Mouse (Mus musculus): ENCODE results near the gene Ppp6r2. TPM values are rescaled to one million over a fixed set of nuclear protein-coding genes. Genes with fewer than 3 reads are reported as not detected.
A peak's percentile ranks its signal among the peaks of the same experiment; 100 is the strongest.

Gene Ppp6r2
- total and polyA plus RNA-seq, 2 experiments from 2014 or later: 27.7 to 98.4 TPM

DNA sequence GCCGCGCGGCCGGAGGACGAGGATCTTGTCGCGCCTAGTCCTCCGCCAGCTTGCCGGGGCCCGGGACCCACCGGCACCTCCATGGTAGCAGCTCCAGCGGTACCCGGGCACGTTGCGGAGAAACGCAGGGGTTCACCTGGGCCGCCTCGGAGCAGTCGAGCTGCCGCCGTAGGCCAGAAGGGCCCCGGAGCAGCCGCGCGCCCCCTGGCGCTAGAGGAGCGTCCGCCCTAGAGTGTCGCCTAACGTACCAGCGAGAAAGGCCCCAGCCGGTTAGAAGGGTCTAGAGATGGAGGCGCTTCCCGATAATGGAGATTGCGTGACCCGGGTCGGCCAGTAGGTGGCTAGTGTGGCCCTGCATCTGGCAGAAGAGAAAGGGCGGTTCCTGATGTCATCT, 15.0 kb upstream of the Ppp6r2 start, which contains the start of gene Dennd6b:
Gene Dennd6b, minus strand, starts transcription at position 184 of the 394 bp plus-strand sequence.
- peak; percentile 99 for ATAC-seq (ENCODE audit: insufficient read depth, low read depth)
- peak; percentile 96 for DNase-seq (ENCODE audit: low spot score)
- Histone ChIP-seq H3K4me2 (ENCODE audit: low read depth, low read length) (peak within 1 kb of the TSS; percentile 81), H3K27me3 (ENCODE audit: control insufficient read depth, insufficient read depth, low read length) (no peaks in the 10 kb centered on the region), H3K36me3 (replicated peaks; ENCODE audit: control insufficient read depth, insufficient read depth, low read length) (no peaks in the 10 kb centered on the region), H3K4me3 (ENCODE audit: low read depth, low read length) (peak within 1 kb of the TSS; percentile 83), H3K4me1 (ENCODE audit: control insufficient read depth, insufficient read depth) (peaks cover 14% of the 10 kb centered on the region; the same call in 1 of the 2 replicates), H3K9ac (replicated peaks; ENCODE audit: low read depth, low read length) (peak within 1 kb of the TSS; percentile 85), H3K27ac (ENCODE audit: low read depth) (peak within 1 kb of the TSS; percentile 97), H3K9me3 (replicated peaks; ENCODE audit: control insufficient read depth, low read length) (no peaks in the 10 kb centered on the region)
- under 1% methylated on average over 38 of the region's 38 CpGs for WGBS
- TF ChIP-seq CTCF (IDR thresholded peaks at IDR 0.05; ENCODE audit: low read depth) (peak; percentile 84), EP300 (IDR thresholded peaks at IDR 0.05; ENCODE audit: low read depth) (peak; percentile 91)

GRCm38 (mm10) chr15:89197056-89197455, 14.3 kb upstream of the Ppp6r2 start:
- 66% methylated on average over 15 of the region's 15 CpGs for WGBS

DNA sequence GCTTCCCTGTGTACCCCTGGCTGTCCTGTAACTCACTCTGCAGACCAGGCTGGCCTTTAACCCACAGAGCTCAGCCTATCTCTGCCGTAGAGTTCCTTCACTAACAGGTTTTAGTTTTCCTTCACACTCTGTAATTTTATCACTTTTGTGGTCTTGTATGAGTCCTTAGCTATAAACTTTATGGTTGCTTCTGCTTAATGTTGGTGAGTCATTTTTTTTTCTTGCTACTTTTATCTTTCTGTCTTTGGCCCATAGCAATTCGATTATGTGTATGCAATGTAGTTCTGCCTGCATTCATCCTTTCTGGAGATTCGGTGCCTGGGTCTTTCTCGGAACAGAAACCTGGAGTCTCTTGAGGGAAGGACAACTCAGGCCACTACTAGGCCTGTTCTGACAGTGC, 3.9 kb upstream of the Ppp6r2 start:
- 80% methylated on average over 4 of the region's 4 CpGs for WGBS
- ATAC-seq (ENCODE audit: insufficient read depth, low read depth) (no peak), DNase-seq (ENCODE audit: low spot score) (no peak)
- Histone ChIP-seq H3K9me3 (replicated peaks; ENCODE audit: control insufficient read depth, low read length) (peaks cover 11% of the 10 kb centered on the region; the same call in 1 of the 2 replicates), H3K27me3 (ENCODE audit: control insufficient read depth, insufficient read depth, low read length) (no peaks in the 10 kb centered on the region), H3K36me3 (replicated peaks; ENCODE audit: control insufficient read depth, insufficient read depth, low read length) (no peaks in the 10 kb centered on the region), H3K4me2 (ENCODE audit: low read depth, low read length) (no peak overlapping the region), H3K4me3 (ENCODE audit: low read depth, low read length) (no peak overlapping the region), H3K9ac (replicated peaks; ENCODE audit: low read depth, low read length) (no peak overlapping the region), H3K27ac (ENCODE audit: low read depth) (no peak overlapping the region), H3K4me1 (ENCODE audit: control insufficient read depth, insufficient read depth) (peaks cover 5% of the 10 kb centered on the region)
- TF ChIP-seq CTCF (IDR thresholded peaks at IDR 0.05; ENCODE audit: low read depth) (no peak), EP300 (IDR thresholded peaks at IDR 0.05; ENCODE audit: low read depth) (no peak)

More at GRCm38 (mm10) chr15:89197056-89197455, 14.3 kb upstream of the Ppp6r2 start:
- Histone ChIP-seq H3K4me3 (ENCODE audit: low read depth, low read length) (peak overlapping the region; percentile 83), H3K36me3 (replicated peaks; ENCODE audit: control insufficient read depth, insufficient read depth, low read length) (no peaks in the 10 kb centered on the region), H3K4me2 (ENCODE audit: low read depth, low read length) (peak overlapping the region; percentile 81), H3K4me1 (ENCODE audit: control insufficient read depth, insufficient read depth) (peaks cover 14% of the 10 kb centered on the region; the same call in 1 of the 2 replicates), H3K27ac (ENCODE audit: low read depth) (peak overlapping the region; percentile 97), H3K27me3 (ENCODE audit: control insufficient read depth, insufficient read depth, low read length) (no peaks in the 10 kb centered on the region), H3K9ac (replicated peaks; ENCODE audit: low read depth, low read length) (peak overlapping the region; percentile 85; the same call in 1 of the 2 replicates), H3K9me3 (replicated peaks; ENCODE audit: control insufficient read depth, low read length) (no peaks in the 10 kb centered on the region)
- TF ChIP-seq EP300 (IDR thresholded peaks at IDR 0.05; ENCODE audit: low read depth): no peak
- no peak for TF ChIP-seq CTCF (IDR thresholded peaks at IDR 0.05; ENCODE audit: low read depth)
- ATAC-seq (ENCODE audit: insufficient read depth, low read depth) (no peak), DNase-seq (ENCODE audit: low spot score) (no peak)

GRCm38 (mm10) chr15:89209886-89210761, 1.2 kb upstream of the Ppp6r2 start:
- peak; percentile 44 for ATAC-seq (ENCODE audit: insufficient read depth, low read depth)

GRCm38 (mm10) chr15:89211716-89212461, 536 bp downstream of the Ppp6r2 start:
- DNase-seq (ENCODE audit: low spot score): peak; percentile 47

More at GRCm38 (mm10) chr15:89209886-89210761, 1.2 kb upstream of the Ppp6r2 start:
- Histone ChIP-seq H3K9ac (replicated peaks; ENCODE audit: low read depth, low read length) (peak overlapping the region; percentile 24; the same call in 1 of the 2 replicates), H3K4me1 (ENCODE audit: control insufficient read depth, insufficient read depth) (peaks cover 15% of the 10 kb centered on the region), H3K4me3 (ENCODE audit: low read depth, low read length) (peak overlapping the region; percentile 50), H3K4me2 (ENCODE audit: low read depth, low read length) (peak overlapping the region; percentile 91), H3K27me3 (ENCODE audit: control insufficient read depth, insufficient read depth, low read length) (no peaks in the 10 kb centered on the region), H3K9me3 (replicated peaks; ENCODE audit: control insufficient read depth, low read length) (no peaks in the 10 kb centered on the region), H3K36me3 (replicated peaks; ENCODE audit: control insufficient read depth, insufficient read depth, low read length) (no peaks in the 10 kb centered on the region), H3K27ac (ENCODE audit: low read depth) (peak overlapping the region; percentile 96)
- 10% methylated on average over 22 of the region's 22 CpGs for WGBS
- peak; percentile 87 for DNase-seq (ENCODE audit: low spot score)
- peak; percentile 76 for TF ChIP-seq CTCF (IDR thresholded peaks at IDR 0.05; ENCODE audit: low read depth)
- no peak; the same call in 1 of the 2 replicates for TF ChIP-seq EP300 (IDR thresholded peaks at IDR 0.05; ENCODE audit: low read depth)

More at GRCm38 (mm10) chr15:89211716-89212461, 536 bp downstream of the Ppp6r2 start:
- Histone ChIP-seq H3K9me3 (replicated peaks; ENCODE audit: control insufficient read depth, low read length) (no peaks in the 10 kb centered on the region), H3K36me3 (replicated peaks; ENCODE audit: control insufficient read depth, insufficient read depth, low read length) (no peaks in the 10 kb centered on the region), H3K4me3 (ENCODE audit: low read depth, low read length) (peak overlapping the region; percentile 100), H3K9ac (replicated peaks; ENCODE audit: low read depth, low read length) (peak overlapping the region; percentile 99), H3K4me2 (ENCODE audit: low read depth, low read length) (peak overlapping the region; percentile 91), H3K27me3 (ENCODE audit: control insufficient read depth, insufficient read depth, low read length) (no peaks in the 10 kb centered on the region), H3K4me1 (ENCODE audit: control insufficient read depth, insufficient read depth) (peaks cover 24% of the 10 kb centered on the region), H3K27ac (ENCODE audit: low read depth) (peak overlapping the region; percentile 96)
- no peak for TF ChIP-seq EP300 (IDR thresholded peaks at IDR 0.05; ENCODE audit: low read depth)
- TF ChIP-seq CTCF (IDR thresholded peaks at IDR 0.05; ENCODE audit: low read depth): no peak
- 3% methylated on average over 31 of the region's 35 CpGs for WGBS
- ATAC-seq (ENCODE audit: insufficient read depth, low read depth): peak; percentile 28

Measured in heart, postnatal 0 days (tissue).